8 mouse cellular contexts compared by ENCODE assay signal in the genomic region with DNA sequence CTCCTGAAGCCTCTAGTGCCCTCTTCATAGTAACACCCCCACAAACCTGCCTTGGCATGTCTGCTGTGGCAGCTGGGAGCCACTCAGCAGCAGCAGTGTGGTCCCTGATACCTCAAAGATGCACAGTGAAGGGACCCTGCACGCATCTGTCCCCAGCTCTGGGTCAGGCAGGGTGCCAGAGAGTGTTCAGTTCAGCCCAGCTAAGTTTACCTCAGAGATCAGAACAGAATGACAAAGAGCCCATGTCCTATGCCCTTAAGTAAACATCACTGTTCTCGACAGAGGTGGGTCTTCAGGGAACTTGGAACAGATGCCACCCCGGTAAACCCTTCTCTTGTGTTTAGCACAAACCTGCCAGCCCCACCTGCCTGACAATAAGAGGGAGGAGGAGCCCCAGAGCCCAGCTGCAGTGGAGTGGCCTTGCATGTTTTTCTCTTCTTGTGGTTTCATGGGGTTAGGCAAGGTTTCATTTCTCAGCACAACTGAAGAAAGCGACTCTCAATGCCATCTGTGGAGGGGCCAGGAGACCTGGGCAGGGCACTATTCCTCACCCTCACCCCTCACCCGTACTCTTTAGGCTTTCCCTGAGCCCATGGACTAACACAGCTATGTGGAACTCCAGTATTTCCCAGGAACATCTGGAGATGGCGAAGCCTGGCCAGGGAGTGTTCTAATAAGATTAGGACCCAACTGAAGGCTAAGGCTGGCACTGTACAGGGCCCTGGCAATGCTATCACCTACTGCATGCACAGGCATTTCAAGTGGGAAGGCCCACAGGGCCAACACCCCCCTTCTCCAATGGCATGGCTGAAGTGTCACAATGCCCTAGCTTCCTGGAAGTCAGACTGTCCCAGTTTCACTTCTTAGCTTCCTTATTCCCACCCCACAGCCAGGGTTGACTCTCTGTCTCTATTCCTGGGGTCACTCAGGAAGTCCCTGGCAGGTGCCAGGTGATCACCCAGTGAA.
A peak's percentile ranks its signal among the peaks of the same experiment; 100 is the strongest.
DNase-seq lines count a peak whose midpoint lies in the region; ATAC-seq and TF ChIP-seq lines count a peak whose summit lies in the region.
"Had no signal": no experiment of that assay in that cellular context is flagged by ENCODE, and none has a peak within 500 bp of the region (broad histone marks: within the 10 kb centered on the region; RNA-seq: fewer than 3 reads in every experiment).

No protein-coding gene starts in this region.

- no peak for TF ChIP-seq POLR2A in small intestine, adult 2 months (IDR thresholded peaks at IDR 0.05; ENCODE audit: low read depth, low read length)

- H3K9me3 ChIP-seq in liver, embryonic 13.5 days (replicated peaks) = no peaks in the 10 kb centered on the region
- H3K9me3 ChIP-seq: limb, embryonic 13.5 days had no signal

- peak overlapping the region; percentile 52 for H3K9ac ChIP-seq in liver, embryonic 13.5 days
- H3K9ac ChIP-seq: limb, embryonic 13.5 days had no signal

- peak overlapping the region; percentile 17; the same call in 1 of the 2 replicates for H3K4me2 ChIP-seq in liver, embryonic 13.5 days
- H3K4me2 ChIP-seq: limb, embryonic 13.5 days had no signal

- H3K36me3 ChIP-seq in liver, embryonic 13.5 days = no peaks in the 10 kb centered on the region
- H3K36me3 ChIP-seq in small intestine, adult 2 months (ENCODE audit: control insufficient read depth, insufficient read depth, low read length) = no peaks in the 10 kb centered on the region
- H3K36me3 ChIP-seq: limb, embryonic 13.5 days had no signal

- peaks cover 85% of the 10 kb centered on the region for H3K4me1 ChIP-seq in liver, embryonic 13.5 days (replicated peaks)
- peaks cover 13% of the 10 kb centered on the region; the same call in 1 of the 2 replicates for H3K4me1 ChIP-seq in small intestine, adult 2 months (ENCODE audit: control insufficient read depth, insufficient read depth, insufficient read length, low read length)
- H3K4me1 ChIP-seq: limb, embryonic 13.5 days had no signal

- TF ChIP-seq CTCF in small intestine, adult 2 months (IDR thresholded peaks at IDR 0.05; ENCODE audit: extremely low read depth, insufficient read length, insufficient replicate concordance, low read depth, low read length) = no peak

- WGBS in liver, embryonic 13.5 days (ENCODE audit: insufficient replicate concordance) = 40% methylated on average over 6 of the region's 6 CpGs
- WGBS in small intestine, adult 2 months = 25% methylated on average over 6 of the region's 6 CpGs

- H3K27ac ChIP-seq in liver, embryonic 13.5 days = peak overlapping the region; percentile 94
- H3K27ac ChIP-seq in small intestine, adult 2 months (ENCODE audit: insufficient read depth, low read depth, low read length) = peak overlapping the region; percentile 76
- H3K27ac ChIP-seq: limb, embryonic 13.5 days had no signal

- peak; percentile 77 for DNase-seq in CD4-positive, CD25-positive, alpha-beta regulatory T cell, adult 2 months (ENCODE audit: low read depth, low spot score)
- peak; percentile 87 for DNase-seq in T-cell, adult 2 months (ENCODE audit: low spot score)
- DNase-seq in liver, embryonic 13.5 days = no peak
- DNase-seq in ovary, adult 18-20 months (ENCODE audit: low spot score) = no peak
- DNase-seq in right cerebral cortex, adult 18-20 months = no peak
- no peak for DNase-seq in cerebellum, postnatal 36 days

- H3K4me3 ChIP-seq in liver, embryonic 13.5 days (replicated peaks) = no peak overlapping the region
- H3K4me3 ChIP-seq in small intestine, adult 2 months (ENCODE audit: low read depth, low read length) = no peak overlapping the region
- H3K4me3 ChIP-seq: limb, embryonic 13.5 days had no signal

- peak; percentile 67 for ATAC-seq in liver, embryonic 13.5 days (ENCODE audit: low read depth)

- no peaks in the 10 kb centered on the region for H3K27me3 ChIP-seq in liver, embryonic 13.5 days
- no peaks in the 10 kb centered on the region for H3K27me3 ChIP-seq in small intestine, adult 2 months (ENCODE audit: control insufficient read depth, insufficient read depth, low read length)
- H3K27me3 ChIP-seq: limb, embryonic 13.5 days had no signal

Comparison
In these comparisons a context has a peak if more than half of its experiments do, and no peak if none do; other contexts are left out.
1. DNase-seq: peak in CD4-positive, CD25-positive, alpha-beta regulatory T cell, adult 2 months (single experiment) and T-cell, adult 2 months (single experiment); none in liver, embryonic 13.5 days (single experiment), ovary, adult 18-20 months (single experiment), right cerebral cortex, adult 18-20 months (single experiment) and cerebellum, postnatal 36 days (0 of 2).